Mouse (Mus musculus): Measurements from ENCODE around the gene Nup98.

GRCm38 (mm10) chr7:102258753-102259152 is 48.8 kb upstream of the Nup98 start:
- TF ChIP-seq POLR2A (IDR thresholded peaks at IDR 0.05; ENCODE audit: borderline replicate concordance, extremely low read depth, low read depth, low read length) (no peak), CTCF (IDR thresholded peaks at IDR 0.05; ENCODE audit: insufficient read depth, low read length) (no peak)
